Mouse (Mus musculus) G1E (cell line): ENCODE measurements around the gene Pkdrej. TPM values are rescaled to one million over a fixed set of nuclear protein-coding genes. Genes with fewer than 3 reads are reported as not detected.

Experiments
- ATAC-seq: 2 replicates; pipeline ENCODE4 v1.8.0; 2016; ENCODE audit warnings: mild to moderate bottlenecking; ENCODE audit not compliant: insufficient number of reproducible peaks, poor library complexity, low FRiP score, severe bottlenecking; ENCODE audit errors: extremely low read depth
- DNase-seq: peaks from one replicate; pipeline ENCODE4 v3.0.0; 2012; ENCODE audit warnings: low spot score
- H3K27me3 ChIP-seq: 2 replicates; pipeline ENCODE4 v1.6.1; 2012; ENCODE audit warnings: mild to moderate bottlenecking, low read length, inconsistent platforms; ENCODE audit not compliant: insufficient read depth
- H3K36me3 ChIP-seq: replicated peaks from 2 replicates; pipeline ENCODE3; 2012; ENCODE audit warnings: mild to moderate bottlenecking, inconsistent platforms
- H3K4me1 ChIP-seq: 2 replicates; pipeline ENCODE4 v1.6.1; 2012; ENCODE audit warnings: low read depth, low read length, inconsistent platforms, mixed read lengths; ENCODE audit not compliant: insufficient read depth
- H3K4me3 ChIP-seq: 2 replicates; pipeline ENCODE4 v1.5.1; 2012; ENCODE audit warnings: low read depth, mild to moderate bottlenecking, inconsistent platforms, low read length, moderate library complexity, mixed read lengths
- H3K9me3 ChIP-seq: replicated peaks from 2 replicates; pipeline ENCODE4 v1.6.1; 2012; ENCODE audit warnings: inconsistent platforms
- CTCF ChIP-seq: IDR thresholded peaks from 2 replicates; pipeline ENCODE4 v1.5.1; 2012; ENCODE audit warnings: low read depth, low read length, inconsistent platforms, mixed read lengths
- GATA1 ChIP-seq: IDR thresholded peaks from 2 replicates; pipeline ENCODE4 v1.6.1; 2012; ENCODE audit warnings: borderline replicate concordance, low read length, inconsistent platforms, mixed read lengths
- GATA2 ChIP-seq: IDR thresholded peaks from 2 replicates; pipeline ENCODE4 v1.6.1; 2012; ENCODE audit warnings: low read depth, low read length, inconsistent platforms, borderline replicate concordance
- POLR2AphosphoS5 ChIP-seq: IDR thresholded peaks from 2 replicates; pipeline ENCODE4 v1.6.1; 2012; ENCODE audit warnings: low read depth, low read length, inconsistent platforms; ENCODE audit not compliant: insufficient replicate concordance
- TAL1 ChIP-seq: conservative IDR thresholded peaks from 2 replicates; pipeline ENCODE4 v1.6.1; 2012; ENCODE audit warnings: low read depth, low read length, inconsistent platforms, mixed read lengths
- polyA plus RNA-seq: library from polyadenylated mRNA; stranded (reverse); fragments of >175 nt; gene quantifications from 2 replicates; pipeline ENCODE4 v1.2.3, GENCODE M21; 2012
- total RNA-seq, 2 experiments: library from RNA; stranded (forward) in 1 of 2; stranded (reverse) in 1 of 2; fragments of 200-1000 nt in 1 of 2; fragments of >200 nt in 1 of 2; fragmentation: Nextera tagmentation in 1 of 2; gene quantifications; 2 replicates each; pipeline ENCODE4 v1.2.3; 2014 to 2017

The Pkdrej gene
- total and polyA plus RNA-seq, 3 experiments: 0.11 TPM; not detected in 2

DNA sequence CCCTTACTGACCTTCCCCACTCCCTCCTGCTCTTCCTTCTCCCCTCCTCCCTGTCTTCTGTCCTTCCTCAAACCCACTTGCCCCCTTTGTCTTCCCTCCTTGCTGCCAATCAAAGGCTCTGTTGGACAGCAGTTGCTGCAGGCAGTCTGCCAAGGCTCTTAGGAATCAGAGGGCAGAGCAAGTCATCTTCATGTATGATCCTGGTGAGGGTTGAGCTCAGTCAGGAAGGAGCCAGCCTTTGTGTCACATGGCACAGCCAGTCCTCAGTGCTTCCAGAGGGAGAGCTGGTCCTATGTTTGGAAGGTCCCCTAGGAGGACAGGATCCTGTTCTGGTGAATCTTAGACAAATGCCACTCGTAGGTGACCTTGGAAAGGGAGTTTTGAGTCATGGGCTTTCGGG lies 18.6 kb downstream of the Pkdrej start:
- TF ChIP-seq CTCF (no peak), POLR2AphosphoS5 (no peak), GATA2 (no peak), GATA1 (no peak), TAL1 (no peak)
- H3K27me3 ChIP-seq: peaks cover 21% of the 10 kb centered on the region
- H3K9me3 ChIP-seq: no peaks in the 10 kb centered on the region
- ATAC-seq: no peak
- no peak overlapping the region for H3K4me3 ChIP-seq
- H3K36me3 ChIP-seq: peaks cover 12% of the 10 kb centered on the region
- DNase-seq: no peak
- H3K4me1 ChIP-seq: peaks cover 2% of the 10 kb centered on the region; the same call in 1 of the 2 replicates

DNA sequence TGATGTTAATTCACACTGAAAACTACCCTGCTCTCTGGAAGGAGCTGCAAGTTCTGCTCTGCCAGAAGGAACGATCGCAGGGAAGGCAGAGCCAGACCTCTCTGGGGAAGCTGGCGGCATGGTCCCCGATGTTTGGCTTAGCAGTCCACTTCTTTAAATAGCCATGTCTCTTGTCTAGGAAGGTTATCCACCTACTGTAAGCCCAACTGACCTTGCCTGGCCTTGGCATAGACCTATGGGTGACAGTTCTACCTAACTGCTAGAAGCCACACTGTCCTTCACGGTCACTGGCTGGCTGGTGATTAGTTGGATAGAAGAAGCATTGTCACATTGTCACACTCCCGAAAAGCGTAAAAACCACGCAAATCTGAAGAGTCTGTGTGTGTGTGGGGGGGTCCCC lies 22.9 kb downstream of the Pkdrej start:
- Histone ChIP-seq H3K4me1 (no peaks in the 10 kb centered on the region), H3K9me3 (no peaks in the 10 kb centered on the region), H3K4me3 (no peak overlapping the region), H3K27me3 (peaks cover 26% of the 10 kb centered on the region), H3K36me3 (no peaks in the 10 kb centered on the region)
- no peak for ATAC-seq
- TF ChIP-seq TAL1: no peak
- TF ChIP-seq GATA2: no peak
- no peak for TF ChIP-seq POLR2AphosphoS5
- no peak for TF ChIP-seq GATA1
- no peak for TF ChIP-seq CTCF
- DNase-seq: no peak

DNA sequence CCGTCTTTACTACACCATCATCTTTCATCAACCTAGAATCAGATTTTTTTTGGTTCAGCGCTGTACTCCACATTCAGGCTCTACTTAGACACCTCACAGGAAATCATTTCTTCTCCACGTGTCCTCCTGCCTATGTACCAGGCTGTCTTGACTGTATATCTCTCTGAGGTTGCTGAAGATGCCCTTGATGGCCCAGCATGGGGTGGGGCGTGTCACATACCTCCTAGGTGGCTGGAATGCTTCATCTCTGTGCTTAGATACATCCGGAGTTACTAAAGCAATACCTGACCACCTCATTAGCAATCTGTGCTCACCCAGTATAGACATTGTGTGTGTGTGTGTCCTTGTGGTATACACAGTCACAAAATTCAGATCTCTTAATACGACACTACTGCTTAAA lies 26.0 kb downstream of the Pkdrej start:
- Histone ChIP-seq H3K9me3 (no peaks in the 10 kb centered on the region), H3K4me1 (no peaks in the 10 kb centered on the region), H3K27me3 (peaks cover 18% of the 10 kb centered on the region), H3K36me3 (no peaks in the 10 kb centered on the region), H3K4me3 (no peak overlapping the region)
- TF ChIP-seq GATA1: no peak
- TF ChIP-seq CTCF: no peak
- TF ChIP-seq GATA2: no peak
- no peak for TF ChIP-seq POLR2AphosphoS5
- no peak for TF ChIP-seq TAL1
- no peak for ATAC-seq
- DNase-seq: no peak

DNA sequence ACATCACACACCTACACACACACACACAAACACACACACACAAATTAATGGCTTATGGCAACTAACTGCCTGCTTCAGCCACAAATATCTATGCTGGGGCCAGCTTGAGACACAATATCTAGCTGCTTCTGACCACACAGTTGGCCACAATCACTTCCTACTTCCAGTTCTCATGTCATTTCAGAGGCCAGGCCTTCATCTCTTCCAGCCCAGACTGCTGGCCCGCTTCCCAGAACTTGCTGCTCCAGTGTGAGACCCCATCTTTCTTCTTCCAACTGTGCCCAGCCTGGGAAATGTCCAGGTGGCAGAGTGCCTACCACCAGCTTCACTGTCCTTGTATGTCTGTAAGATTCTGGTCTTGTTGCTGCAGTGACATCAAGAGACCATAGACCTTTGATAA lies 28.7 kb downstream of the Pkdrej start:
- TF ChIP-seq GATA1 (no peak), CTCF (no peak), TAL1 (no peak), POLR2AphosphoS5 (no peak), GATA2 (no peak)
- Histone ChIP-seq H3K36me3 (no peaks in the 10 kb centered on the region), H3K27me3 (peaks cover 15% of the 10 kb centered on the region), H3K9me3 (no peaks in the 10 kb centered on the region), H3K4me1 (no peaks in the 10 kb centered on the region), H3K4me3 (no peak overlapping the region)
- ATAC-seq (no peak), DNase-seq (no peak)

DNA sequence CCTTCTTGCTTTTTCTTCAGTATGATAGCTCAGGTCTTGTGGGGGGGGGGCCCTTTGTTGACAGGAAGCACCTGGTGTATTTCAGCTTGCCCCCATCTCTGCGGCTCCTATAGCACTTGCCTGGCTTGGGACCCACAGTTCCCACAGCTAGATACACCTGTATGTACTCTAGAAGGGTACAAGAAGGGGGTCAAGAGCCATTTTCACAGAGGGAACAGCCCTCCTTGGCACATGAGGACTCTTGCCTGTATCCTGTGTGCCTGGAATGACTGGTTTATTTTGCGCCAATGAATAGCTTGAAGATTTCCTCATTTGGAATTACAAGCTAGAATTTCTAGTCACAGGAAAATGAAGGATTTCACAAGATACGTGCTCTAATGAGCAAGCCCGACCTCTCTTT lies 30.1 kb downstream of the Pkdrej start:
- Histone ChIP-seq H3K9me3 (no peaks in the 10 kb centered on the region), H3K4me3 (no peak overlapping the region), H3K4me1 (no peaks in the 10 kb centered on the region; the same call in 1 of the 2 replicates), H3K27me3 (peaks cover 16% of the 10 kb centered on the region), H3K36me3 (no peaks in the 10 kb centered on the region)
- ATAC-seq (no peak), DNase-seq (no peak)
- TF ChIP-seq CTCF: no peak
- TF ChIP-seq TAL1: no peak

DNA sequence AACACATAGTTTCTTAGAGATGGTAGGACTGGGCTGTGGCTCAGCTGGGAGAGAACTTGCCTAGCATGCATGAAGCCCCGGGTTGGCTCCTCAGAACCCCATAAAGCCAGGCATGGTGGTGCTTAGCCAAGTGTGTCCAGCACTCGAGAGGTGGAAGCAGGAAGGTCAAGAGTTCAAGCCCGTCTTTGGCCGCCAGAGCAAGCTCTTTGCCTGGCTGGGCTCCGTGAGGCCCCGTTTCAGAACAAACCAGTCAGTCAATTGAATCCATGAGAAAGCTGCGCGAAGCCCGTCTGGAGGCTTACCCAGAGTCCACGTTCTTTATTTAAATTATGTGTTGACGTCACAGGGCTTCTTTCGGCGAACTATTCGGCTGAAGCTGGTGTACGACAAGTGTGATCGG lies 32.9 kb downstream of the Pkdrej start:
- TF ChIP-seq GATA2: no peak
- TF ChIP-seq GATA1: no peak
- ATAC-seq (no peak), DNase-seq (no peak)
- H3K4me3 ChIP-seq: no peak overlapping the region
- H3K36me3 ChIP-seq: no peaks in the 10 kb centered on the region
- H3K27me3 ChIP-seq: peaks cover 14% of the 10 kb centered on the region
- no peaks in the 10 kb centered on the region; the same call in 1 of the 2 replicates for H3K4me1 ChIP-seq
- no peaks in the 10 kb centered on the region for H3K9me3 ChIP-seq

DNA sequence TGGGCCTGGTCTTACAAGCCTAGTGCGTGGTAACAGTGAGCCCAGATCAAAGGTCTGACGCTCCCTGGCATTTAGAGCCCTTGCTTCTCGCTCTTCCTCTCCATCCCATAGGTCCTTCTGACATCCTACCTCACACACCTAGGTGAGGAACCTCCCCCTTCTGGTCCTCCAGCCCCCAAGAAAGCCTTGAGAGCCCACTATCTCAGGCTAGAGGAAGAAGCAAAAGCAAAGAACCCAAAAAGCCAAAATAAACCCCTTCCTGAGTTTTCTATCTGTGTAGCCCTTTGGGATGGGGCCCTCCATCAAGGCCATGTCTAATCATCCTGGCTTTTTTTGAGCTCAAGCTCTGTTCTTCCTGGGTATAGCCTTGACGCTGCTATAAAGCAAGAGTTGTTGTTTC lies 33.5 kb downstream of the Pkdrej start:
- DNase-seq: no peak
- ATAC-seq: no peak
- Histone ChIP-seq H3K4me3 (no peak overlapping the region), H3K36me3 (no peaks in the 10 kb centered on the region), H3K27me3 (peaks cover 11% of the 10 kb centered on the region; the same call in 1 of the 2 replicates), H3K4me1 (no peaks in the 10 kb centered on the region; the same call in 1 of the 2 replicates), H3K9me3 (no peaks in the 10 kb centered on the region)
- TF ChIP-seq TAL1 (no peak), GATA1 (no peak), CTCF (no peak), GATA2 (no peak), POLR2AphosphoS5 (no peak)
